Mouse (Mus musculus) CD4-positive, CD25-positive, alpha-beta regulatory T cell, adult 9 weeks (primary cell): Measurements from ENCODE around the gene Grap2. TPM values are rescaled to one million over a fixed set of nuclear protein-coding genes. Genes with fewer than 3 reads are reported as not detected.

ENCODE experiments used
- polyA plus RNA-seq: library from polyadenylated mRNA; unstranded; fragments of 100-300 nt; shearing (Covaris generic); gene quantifications from one replicate; pipeline ENCODE4 v1.2.1, GENCODE M21; 2017

The Grap2 gene
- polyA plus RNA-seq: 85.0 TPM

GRCm38 (mm10) chr15:80572291-80572690 is at the start of gene Grap2:
Gene Grap2, plus strand, starts transcription at chr15:80572594.

GRCm38 (mm10) chr15:80565106-80565665 is 7.2 kb upstream of the Grap2 start, which contains the start of gene Enthd1:
Gene Enthd1, minus strand, starts transcription at chr15:80565156.

DNA sequence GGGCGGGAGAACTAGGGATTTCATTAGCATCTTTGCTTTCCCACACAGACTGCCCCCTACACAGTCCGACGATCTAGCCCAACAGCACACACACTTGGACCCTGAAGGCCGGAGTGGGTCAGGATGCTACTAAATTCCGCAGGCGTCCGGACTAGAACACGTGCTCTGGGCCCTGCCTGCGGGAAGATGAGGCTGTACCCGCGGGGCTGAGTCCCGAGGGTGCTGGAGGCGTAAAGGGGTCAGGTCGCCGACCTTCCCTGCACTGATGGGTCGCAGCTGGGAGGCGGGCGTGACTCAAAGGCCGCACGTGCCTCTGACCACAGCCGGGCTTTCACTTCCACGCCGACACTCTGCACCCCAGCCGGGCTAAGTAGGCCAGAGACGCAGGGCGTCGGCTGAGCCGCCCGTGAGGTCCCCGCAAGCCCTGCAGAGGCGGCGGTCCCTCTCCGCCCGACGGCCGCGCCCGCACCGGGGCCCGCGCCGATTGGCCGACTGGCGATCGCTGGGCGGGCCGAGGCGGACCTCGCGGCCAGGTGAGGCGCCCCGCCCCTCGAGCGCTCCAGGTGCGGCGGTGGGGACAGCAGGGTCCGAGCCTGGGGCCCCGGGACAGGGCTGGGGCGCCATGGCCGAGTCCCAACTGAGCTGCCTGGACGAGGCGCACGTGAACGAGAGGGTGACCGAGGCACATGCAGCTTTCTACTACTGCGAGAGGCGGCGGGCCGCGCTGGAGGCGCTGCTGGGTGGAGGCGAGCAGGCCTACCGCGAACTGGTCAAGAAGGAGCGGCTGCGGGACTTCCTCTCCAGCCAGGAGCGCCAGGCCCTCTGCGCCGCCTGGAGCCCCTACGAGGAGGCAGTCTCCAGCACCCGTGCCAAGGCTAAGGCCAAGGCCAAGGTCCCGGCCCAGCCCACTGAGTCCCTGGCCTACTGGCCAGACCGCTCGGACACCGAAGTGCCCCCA is 99.2 kb downstream of the Grap2 start, which contains the start of gene Fam83f:
Gene Fam83f, plus strand, starts transcription at position 553 of the 958 bp plus-strand sequence.

Other genes with a start within 250 kb of the Grap2 start
- 0.20 TPM for gene Enthd1, start 7.4 kb upstream of the Grap2 start, polyA plus RNA-seq
- gene Fam83f, start 99.3 kb downstream of the Grap2 start, polyA plus RNA-seq: 0.22 TPM
- gene Tnrc6b, start 138.7 kb downstream of the Grap2 start, polyA plus RNA-seq: 55.1 TPM